Mouse (Mus musculus) cerebellum, postnatal 4 days (tissue): ENCODE data around the gene Ablim1.

Source experiments
- DNase-seq, 2 experiments: peaks; one replicate each; pipeline ENCODE4 v3.0.0; 2022; ENCODE audit warnings: low spot score in 2 of 2, mixed read lengths in 1 of 2

The Ablim1 gene

DNA sequence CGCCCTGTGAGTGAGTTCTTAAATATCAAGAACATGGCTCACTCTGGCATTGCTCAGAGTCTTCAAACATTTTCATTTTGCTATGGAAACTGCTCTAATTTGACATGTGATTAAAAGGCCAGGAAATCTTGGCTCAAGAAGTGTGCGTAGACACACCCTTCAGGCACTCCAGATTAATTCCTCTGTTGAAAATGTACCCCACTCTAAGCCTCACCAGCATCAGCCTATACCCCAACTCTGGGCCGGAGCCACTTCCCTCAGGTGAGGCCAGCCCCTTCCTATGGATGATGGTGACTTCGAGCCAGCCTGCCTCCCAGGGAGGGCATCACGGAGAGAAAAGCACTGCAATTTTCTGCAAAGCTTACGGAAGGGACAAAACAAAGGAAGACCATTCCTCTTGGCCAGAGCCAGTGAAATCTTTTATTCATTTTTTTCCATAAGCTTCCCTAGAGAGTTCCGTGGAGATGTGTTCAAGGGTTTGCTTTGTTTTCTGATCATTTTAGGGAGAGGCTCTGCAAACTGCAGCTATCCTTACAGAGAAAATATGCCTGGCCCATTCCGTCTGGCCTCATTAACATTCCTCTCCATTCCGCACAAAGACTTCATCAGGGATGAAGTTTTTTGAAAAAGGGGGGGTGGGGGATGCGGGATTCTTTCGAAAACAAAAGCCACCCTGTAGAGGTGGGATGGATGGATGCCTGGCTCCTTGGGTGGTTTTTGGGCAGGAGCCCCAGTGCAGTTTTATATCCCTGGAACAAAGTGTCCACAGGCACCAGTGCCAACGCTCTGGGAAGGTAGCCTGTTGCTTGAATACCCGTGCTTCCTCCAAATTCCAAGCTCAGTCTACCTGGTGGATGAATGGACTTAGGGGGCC is 236.7 kb downstream of the Ablim1 start:
- no peak for DNase-seq

GRCm38 (mm10) chr19:57073450-57073849 is 241.3 kb downstream of the Ablim1 start:
- no peak for DNase-seq

GRCm38 (mm10) chr19:57072756-57073155 is 242.0 kb downstream of the Ablim1 start:
- no peak for DNase-seq

DNA sequence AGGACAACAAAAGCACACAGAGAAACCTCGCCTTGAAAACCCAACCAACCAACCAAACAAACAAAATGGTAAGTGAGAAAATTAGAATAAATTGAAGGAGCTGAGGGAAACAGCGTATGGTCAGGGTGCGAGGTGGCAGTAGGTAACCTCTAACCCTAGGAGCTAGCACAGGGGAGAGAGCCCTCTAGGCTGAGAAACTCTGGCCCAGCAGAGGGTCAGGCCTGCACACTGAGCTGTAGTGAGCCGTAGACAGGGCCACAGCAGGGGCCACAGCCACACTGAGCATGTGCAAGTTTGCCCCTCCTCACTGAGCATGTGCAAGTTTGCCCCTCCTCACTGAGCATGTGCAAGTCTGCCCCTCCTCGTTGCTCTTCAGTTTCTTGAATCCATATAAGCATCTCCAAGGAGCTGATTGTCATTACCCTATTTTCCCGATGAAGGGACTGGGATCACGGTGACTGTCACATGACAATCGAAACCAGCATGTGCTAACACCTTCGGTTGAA is 247.6 kb downstream of the Ablim1 start:
- no peak for DNase-seq

- DNase-seq, result peak; percentile 54 to 70
Observed at GRCm38 (mm10) chr19:57066313-57066712, 248.4 kb downstream of the Ablim1 start.

DNA sequence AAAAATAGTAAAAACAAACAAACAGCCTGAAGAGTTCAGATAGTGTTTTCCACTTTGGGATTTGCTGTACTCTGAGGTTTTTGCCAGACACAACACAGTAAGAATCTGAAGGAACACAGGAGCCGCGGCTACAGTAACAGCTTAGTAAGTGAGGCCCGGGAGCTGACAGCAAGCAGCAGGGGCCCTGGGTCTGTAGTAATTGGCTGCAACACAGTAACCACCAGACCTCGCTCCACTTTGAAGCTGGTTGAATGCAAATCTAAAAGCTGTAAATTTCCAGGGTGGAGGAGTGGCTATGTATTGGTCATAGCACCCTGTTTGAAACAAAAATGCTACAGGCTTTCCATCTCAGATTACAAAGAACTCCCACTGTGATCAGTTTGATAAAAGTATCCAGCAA is 252.0 kb downstream of the Ablim1 start:
- no peak for DNase-seq

- DNase-seq, result no peak
Observed at GRCm38 (mm10) chr19:57059018-57059580, 255.6 kb downstream of the Ablim1 start.

GRCm38 (mm10) chr19:57057568-57057967 is 257.2 kb downstream of the Ablim1 start:
- no peak for DNase-seq

DNA sequence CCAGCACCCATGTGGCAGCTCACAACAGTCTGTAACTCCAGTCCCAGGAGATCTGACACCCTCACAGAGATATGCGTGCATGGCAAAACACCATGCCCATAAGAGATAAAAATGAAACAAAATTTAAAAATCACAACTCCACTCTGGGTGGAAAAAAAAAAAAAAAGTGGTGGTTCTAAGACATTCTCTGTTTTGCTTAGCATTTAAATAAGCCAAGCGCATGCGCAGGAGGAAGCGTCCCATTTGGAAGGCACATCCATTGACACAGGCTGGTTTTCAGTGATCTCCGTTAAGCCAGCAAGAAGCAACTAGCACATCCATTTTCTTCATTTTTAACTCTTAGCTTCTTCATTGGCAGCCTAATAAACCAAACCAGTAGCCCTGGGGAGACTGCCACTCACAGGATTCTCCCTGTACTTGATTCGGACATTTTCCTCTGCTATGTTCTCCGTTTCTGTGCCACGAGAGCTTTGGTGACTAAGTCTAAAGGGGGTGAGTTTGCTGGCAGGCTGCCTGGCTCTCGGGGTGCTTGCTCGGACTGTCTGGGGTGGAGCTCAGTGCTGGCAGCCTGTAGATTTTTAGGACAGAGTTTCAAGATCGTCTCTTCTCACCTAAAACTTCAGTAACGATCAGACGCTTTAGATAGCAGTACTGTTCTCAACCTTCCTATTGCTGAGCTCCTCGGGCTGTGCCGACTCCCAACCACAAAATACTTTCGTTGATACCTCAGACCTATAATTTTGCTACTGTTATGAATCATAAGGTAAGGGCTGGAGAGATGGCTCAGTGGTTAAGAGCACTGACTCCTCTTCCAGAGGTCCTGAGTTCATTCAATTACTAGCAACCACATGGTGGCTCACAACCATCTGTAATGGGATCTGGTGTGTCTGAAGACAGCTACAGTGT is 259.3 kb downstream of the Ablim1 start:
- no peak for DNase-seq

DNA sequence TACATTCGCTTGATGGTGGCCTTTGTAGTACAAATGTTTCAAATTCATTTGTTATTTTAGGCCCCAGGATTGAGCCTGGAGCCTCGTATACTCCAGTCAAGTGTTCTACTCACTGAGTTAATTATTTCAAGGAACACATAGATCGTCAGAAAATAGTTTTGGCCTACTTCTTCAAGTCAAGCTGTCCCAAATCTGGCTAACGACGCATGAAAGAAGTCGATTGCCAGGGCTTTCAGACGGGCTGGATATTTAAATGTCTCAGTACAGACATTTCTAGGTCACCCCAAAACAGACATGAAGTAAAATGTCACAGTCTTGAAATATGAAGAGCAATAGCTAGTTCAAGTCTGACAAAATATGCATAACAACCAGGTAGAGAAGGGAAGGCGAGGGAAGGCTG is 261.8 kb downstream of the Ablim1 start:
- no peak for DNase-seq

GRCm38 (mm10) chr19:57052016-57052415 is 262.7 kb downstream of the Ablim1 start:
- no peak for DNase-seq

DNA sequence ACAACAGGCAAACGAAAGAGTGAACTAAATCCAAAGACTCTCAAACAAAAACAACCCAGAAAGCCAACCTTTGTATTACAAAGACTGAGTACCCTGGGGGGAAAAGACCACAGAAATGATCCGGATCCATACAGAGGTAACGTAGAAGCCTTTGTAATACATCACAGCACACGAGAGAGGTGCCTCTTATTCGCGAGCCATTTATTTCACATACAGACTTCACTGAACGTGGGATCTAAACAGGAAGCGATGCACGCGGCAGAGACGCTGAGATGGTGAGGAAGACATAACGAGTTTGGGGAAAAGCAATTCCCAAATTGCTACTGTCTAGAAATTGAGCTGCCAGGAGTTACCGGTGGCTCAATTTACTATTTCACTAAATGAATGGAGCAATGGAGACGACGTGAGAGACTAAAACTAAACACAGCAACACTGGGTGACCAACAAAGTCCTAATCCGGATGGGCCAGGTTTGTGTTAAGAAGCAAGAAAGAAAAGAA is 265.1 kb downstream of the Ablim1 start:
- no peak for DNase-seq

- no peak for DNase-seq
Observed at GRCm38 (mm10) chr19:57047671-57048320, 266.9 kb downstream of the Ablim1 start.

DNA sequence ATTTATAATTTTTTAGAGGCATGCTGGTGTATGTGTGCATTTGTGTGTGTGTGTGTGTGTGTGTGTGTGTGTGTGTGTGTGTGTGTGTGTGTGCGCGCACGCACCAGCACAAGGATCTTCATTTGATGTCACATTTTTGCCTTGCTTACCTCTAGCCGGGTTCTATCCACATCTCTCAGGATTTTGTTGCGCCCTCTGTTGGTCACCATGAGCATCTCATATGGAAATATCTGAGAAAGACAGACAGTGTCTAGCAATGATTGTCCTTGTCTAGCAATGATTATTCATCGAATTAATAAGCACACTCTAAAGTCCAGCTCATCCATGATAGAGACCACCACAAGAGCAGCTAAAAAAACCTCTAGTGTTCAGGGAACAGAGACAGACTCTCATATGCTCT is 275.5 kb downstream of the Ablim1 start:
- DNase-seq, result peak in 1 of 2 experiments; percentile 36

GRCm38 (mm10) chr19:57036860-57037259 is 277.9 kb downstream of the Ablim1 start:
- DNase-seq, result no peak

DNA sequence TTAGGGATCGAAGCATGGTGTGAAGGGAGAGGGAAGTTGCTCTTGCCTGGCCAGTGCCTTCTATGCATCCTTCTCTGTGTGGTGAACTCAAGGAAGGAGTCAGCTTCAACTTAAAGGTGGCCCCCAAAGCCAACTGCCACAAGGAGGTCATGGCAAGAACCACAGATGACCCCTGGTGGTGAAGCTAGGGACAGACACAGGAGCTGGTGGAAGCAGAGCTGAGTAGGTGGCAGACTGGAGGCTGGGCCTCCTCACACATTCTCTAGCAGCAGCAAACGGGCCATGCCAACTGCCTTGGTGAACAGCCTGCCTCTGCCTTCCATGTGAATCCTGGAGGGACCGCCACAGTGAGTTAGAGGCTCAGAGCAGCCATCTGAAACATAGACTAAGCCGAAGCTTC is 283.1 kb downstream of the Ablim1 start:
- peak; percentile 39 to 59 for DNase-seq

- no peak for DNase-seq
Observed at GRCm38 (mm10) chr19:57029461-57029860, 285.3 kb downstream of the Ablim1 start.

- DNase-seq, result no peak
Observed at GRCm38 (mm10) chr19:57028327-57029179, 286.2 kb downstream of the Ablim1 start.

- no peak for DNase-seq
Observed at GRCm38 (mm10) chr19:57026501-57026900, 288.2 kb downstream of the Ablim1 start.

DNA sequence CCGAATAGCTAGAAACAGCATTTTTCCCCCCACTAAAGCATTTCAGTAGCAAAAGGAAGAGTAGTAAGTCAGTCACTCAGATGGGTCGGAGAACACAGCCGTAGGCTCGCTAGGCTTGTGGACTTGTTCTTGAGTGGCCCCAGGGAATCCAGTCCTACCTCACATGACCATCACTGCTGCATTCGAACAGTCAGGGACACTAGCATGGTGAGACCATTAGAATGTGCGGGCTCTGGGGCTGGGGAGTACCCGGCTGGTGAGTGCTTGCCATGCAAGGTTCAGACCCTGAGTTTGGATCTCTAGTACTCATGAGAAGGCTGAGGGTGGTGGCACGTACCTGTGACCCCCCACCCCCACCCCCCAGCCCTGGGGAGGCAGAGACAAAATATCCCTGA is 296.9 kb downstream of the Ablim1 start:
- no peak for DNase-seq
